In genomic region chr14:55557003-55557402, GRCm38 (mm10) we compare ENCODE assay signal across 8 mouse cellular contexts. TPM values are rescaled to one million over a fixed set of nuclear protein-coding genes. Genes with fewer than 3 reads are reported as not detected.
DNase-seq lines count a peak whose midpoint lies in the region; ATAC-seq and TF ChIP-seq lines count a peak whose summit lies in the region.
"Had no signal": no experiment of that assay in that cellular context is flagged by ENCODE, and none has a peak within 500 bp of the region (broad histone marks: within the 10 kb centered on the region; RNA-seq: fewer than 3 reads in every experiment).

No protein-coding gene starts in this region.

- intact Hi-C loops in left cerebral cortex, adult 2 months (cut with DNase I): loop anchor here (1.0 to 2.0 kb wide), 2 partner anchors 16 to 60 kb away; partner anchors contain the start of gene Pck2

- peaks cover 52% of the 10 kb centered on the region for H3K4me1 ChIP-seq in megakaryocyte, embryonic 14.5 days

- peaks cover 9% of the 10 kb centered on the region for H3K36me3 ChIP-seq in megakaryocyte, embryonic 14.5 days (replicated peaks; ENCODE audit: low read length)

- H3K4me3 ChIP-seq in left cerebral cortex, adult 2 months: no peak overlapping the region
- peak overlapping the region; percentile 77 for H3K4me3 ChIP-seq in megakaryocyte, embryonic 14.5 days (replicated peaks)

- peak; percentile 80 for TF ChIP-seq CTCF in left cerebral cortex, adult 2 months (IDR thresholded peaks at IDR 0.05)

- peak; percentile 19 for ATAC-seq in inflammation-experienced regulatory T-cells, adult 6 months

- H3K9me3 ChIP-seq in megakaryocyte, embryonic 14.5 days: no peaks in the 10 kb centered on the region

- no peaks in the 10 kb centered on the region for H3K27me3 ChIP-seq in megakaryocyte, embryonic 14.5 days (replicated peaks)

- H3K27ac ChIP-seq in left cerebral cortex, adult 2 months: no peak overlapping the region

- peak; percentile 85 for DNase-seq in ES-CJ7 (ENCODE audit: low read depth, low spot score)
- peak; percentile 72 to 74 for DNase-seq in adrenal gland, adult 18-20 months (ENCODE audit: low spot score in 2 of 2)
- DNase-seq in embryo, embryonic 10.5 days (ENCODE audit: low spot score): peak; percentile 83
- DNase-seq in left cerebral cortex, adult 2 months (ENCODE audit: extremely low spot score in 1 of 2, low spot score in 2 of 2): peak; percentile 70 to 74
- DNase-seq in spleen, postnatal 14 days (ENCODE audit: low spot score in 2 of 2): peak; percentile 65 to 84

RNA-seq across cellular contexts. Expression of gene Dcaf11, which starts 2.8 kb away (rescaled TPM):
- total RNA-seq in adrenal gland, adult 18-20 months (2021): 100 to 1,000 TPM; 107 to 153 TPM
- polyA plus RNA-seq in inflammation-experienced regulatory T-cells, adult 6 months (2017; shearing (Covaris generic)): 100 to 1,000 TPM in 1 of 3 experiments, 10 to 100 TPM in 2; 73.9 to 107 (median 81.0) TPM
- 10 to 100 TPM; 76.8 to 80.8 TPM for total RNA-seq in left cerebral cortex, adult 2 months (2021)
- 11.5 and 17.6 TPM in 2 replicates for polyA plus RNA-seq in megakaryocyte, embryonic 14.5 days (2012; ENCODE audit: insufficient read depth, low replicate concordance)

RNA-seq across cellular contexts. Expression of gene A730061H03Rik, which starts 3.2 kb away (rescaled TPM):
- total RNA-seq in adrenal gland, adult 18-20 months (2021): 1 to 10 TPM in 1 of 2 experiments, not detected in 1; 1.5 TPM
- 1 to 10 TPM; 1.4 to 3.2 (median 3.2) TPM for polyA plus RNA-seq in inflammation-experienced regulatory T-cells, adult 6 months (2017; shearing (Covaris generic))
- 1 to 10 TPM in 1 of 2 experiments, under 1 TPM in 1; 0.86 to 1.8 TPM for total RNA-seq in left cerebral cortex, adult 2 months (2021)
- not detected in 2 replicates for polyA plus RNA-seq in megakaryocyte, embryonic 14.5 days (2012; ENCODE audit: insufficient read depth, low replicate concordance)

RNA-seq across cellular contexts. Expression of gene Pck2, which starts 16.9 kb away (rescaled TPM):
- 10 to 100 TPM; 21.6 to 31.7 TPM for total RNA-seq in adrenal gland, adult 18-20 months (2021)
- polyA plus RNA-seq in inflammation-experienced regulatory T-cells, adult 6 months (2017; shearing (Covaris generic)): 10 to 100 TPM; 31.9 to 37.5 (median 35.9) TPM
- total RNA-seq in left cerebral cortex, adult 2 months (2021): 10 to 100 TPM; 31.1 to 36.0 TPM
- polyA plus RNA-seq in megakaryocyte, embryonic 14.5 days (2012; ENCODE audit: insufficient read depth, low replicate concordance): 19.1 and 50.7 TPM in 2 replicates

RNA-seq across cellular contexts. Expression of gene Fitm1, which starts 18.4 kb away (rescaled TPM):
- 1 to 10 TPM in 1 of 2 experiments, under 1 TPM in 1; 0.96 to 2.3 TPM for total RNA-seq in adrenal gland, adult 18-20 months (2021)
- not detected for polyA plus RNA-seq in inflammation-experienced regulatory T-cells, adult 6 months (2017; shearing (Covaris generic))
- total RNA-seq in left cerebral cortex, adult 2 months (2021): not detected
- polyA plus RNA-seq in megakaryocyte, embryonic 14.5 days (2012; ENCODE audit: insufficient read depth, low replicate concordance): not detected in 2 replicates
- total RNA-seq: left cerebral cortex, postnatal 36 days had no signal

RNA-seq across cellular contexts. Expression of gene Psme1, which starts 20.9 kb away (rescaled TPM):
- 100 to 1,000 TPM; 231 to 367 TPM for total RNA-seq in adrenal gland, adult 18-20 months (2021)
- 100 to 1,000 TPM; 667 to 812 (median 693) TPM for polyA plus RNA-seq in inflammation-experienced regulatory T-cells, adult 6 months (2017; shearing (Covaris generic))
- total RNA-seq in left cerebral cortex, adult 2 months (2021): 10 to 100 TPM; 46.8 to 51.6 TPM
- polyA plus RNA-seq in megakaryocyte, embryonic 14.5 days (2012; ENCODE audit: insufficient read depth, low replicate concordance): 66.3 and 162 TPM in 2 replicates
